Mouse (Mus musculus) cerebellum, adult 11 months (tissue): ENCODE measurements around the gene Herpud1.

Source experiments
- DNase-seq: peaks from one replicate; pipeline ENCODE4 v3.0.0; 2022

Herpud1 gene

DNA sequence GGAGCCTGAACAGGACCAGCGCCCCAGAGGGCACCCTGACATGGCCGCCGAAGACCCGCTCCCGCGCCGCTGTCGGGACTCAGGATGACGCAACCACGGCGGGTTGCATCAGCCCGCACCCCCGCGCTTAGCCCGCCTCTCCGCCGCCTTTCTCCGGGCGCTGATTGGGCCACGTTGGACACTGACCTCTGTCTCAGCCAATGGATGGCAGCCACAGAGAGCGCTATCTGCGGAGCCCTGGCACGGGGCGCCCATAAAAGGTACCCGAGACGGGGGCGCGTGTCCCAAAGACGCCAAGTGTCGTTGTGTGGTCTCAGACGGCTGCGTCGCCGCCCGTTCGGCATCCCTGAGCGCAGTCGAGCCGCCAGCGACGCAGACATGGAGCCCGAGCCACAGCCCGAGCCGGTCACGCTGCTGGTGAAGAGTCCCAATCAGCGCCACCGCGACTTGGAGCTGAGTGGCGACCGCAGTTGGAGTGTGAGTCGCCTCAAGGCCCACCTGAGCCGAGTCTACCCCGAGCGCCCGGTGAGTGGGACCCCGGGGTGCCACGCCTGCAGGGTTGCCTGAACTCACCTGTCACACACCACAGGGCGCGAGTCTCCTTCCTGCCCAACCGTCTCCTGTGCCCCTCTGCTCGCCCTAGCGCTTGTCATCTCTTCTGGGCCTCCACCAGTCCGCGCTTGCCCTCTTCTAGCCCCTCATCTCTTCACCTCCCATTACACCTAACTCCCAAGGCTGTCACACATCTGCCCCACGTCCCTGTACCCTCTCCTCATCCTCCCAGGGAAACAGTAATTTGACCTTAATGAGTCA, at the start of gene Herpud1:
Gene Herpud1, plus strand, starts transcription at position 225 of the 813 bp plus-strand sequence.
- peak; percentile 98 for DNase-seq

DNA sequence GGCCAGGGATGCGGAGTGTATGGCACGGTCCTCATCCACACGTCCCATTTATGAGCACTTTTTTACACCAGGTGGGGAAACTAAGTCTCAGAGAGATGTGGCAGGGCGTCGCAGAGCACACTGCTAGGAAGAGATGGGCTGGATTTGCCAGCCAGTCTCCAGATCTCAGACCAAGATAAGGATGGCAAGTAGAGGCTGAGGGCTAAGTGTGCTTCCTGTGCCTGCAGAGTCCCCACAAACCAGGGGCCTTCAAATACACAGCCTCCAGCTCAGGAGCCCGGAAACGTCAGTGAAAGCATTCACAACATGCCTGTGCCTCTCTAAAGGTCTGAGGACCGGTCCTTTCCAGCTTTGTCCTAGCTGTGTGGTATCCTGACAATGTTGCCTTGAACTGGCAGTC, 48.7 kb upstream of the Herpud1 start:
- DNase-seq, result no peak

DNA sequence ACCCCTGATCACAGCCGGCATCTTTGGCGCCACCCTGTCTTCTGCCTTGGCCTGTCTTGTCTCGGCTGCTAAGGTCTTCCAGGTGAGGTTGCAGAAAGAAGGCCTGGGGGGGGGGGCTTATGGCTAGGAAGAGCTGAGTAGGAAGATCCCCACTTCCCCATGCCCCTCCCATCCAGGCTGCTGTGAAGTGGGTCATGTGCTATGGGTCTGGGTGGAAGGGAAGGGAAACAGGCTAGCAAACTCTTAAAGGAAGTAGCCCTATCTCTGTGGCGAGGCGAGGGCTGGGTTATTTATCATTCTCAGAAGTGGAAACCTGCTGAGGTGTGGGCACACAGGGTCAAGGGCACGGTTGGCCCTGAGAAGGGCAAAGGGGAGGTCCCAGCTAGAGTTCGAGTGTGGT, 45.4 kb upstream of the Herpud1 start:
- no peak for DNase-seq

DNA sequence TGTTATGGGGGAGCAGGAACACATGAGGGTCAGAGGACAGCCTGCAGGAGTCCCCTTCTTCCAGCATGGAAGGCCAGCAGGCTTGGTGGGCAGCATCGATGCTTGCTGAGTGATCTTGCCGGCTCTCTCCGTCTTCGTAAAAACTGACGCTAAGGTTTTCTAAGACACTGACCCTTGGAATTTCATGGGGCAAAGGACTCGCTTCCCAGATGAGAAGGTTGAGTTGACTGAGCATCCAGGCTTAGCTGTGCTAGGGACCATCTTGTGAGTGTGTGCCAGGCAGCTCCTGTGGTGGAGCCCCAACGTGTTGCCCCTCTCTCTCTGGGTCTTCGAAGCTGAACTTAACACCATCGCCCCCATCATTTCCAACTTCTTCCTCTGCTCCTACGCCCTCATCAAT, 43.5 kb upstream of the Herpud1 start:
- DNase-seq, result no peak

DNA sequence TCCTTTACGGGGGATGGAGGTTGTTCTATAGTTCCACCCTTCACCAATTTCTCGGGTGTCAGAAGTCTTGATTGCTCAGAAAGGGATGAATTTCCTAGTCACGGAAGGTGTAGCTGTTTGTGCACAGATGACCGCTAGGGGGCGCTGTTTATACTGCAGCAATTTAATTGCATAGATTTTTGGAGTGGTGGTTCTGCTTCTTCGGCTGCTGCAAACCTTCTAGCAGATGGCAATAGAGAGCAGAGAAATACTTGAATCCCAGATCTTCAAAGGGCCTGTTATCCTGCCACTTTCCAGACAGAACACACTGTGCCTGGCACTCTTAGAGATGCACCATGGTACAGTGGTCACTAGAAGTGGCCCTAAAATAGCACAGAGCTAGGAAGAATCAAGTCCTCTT, 42.9 kb upstream of the Herpud1 start:
- peak; percentile 68 for DNase-seq

DNA sequence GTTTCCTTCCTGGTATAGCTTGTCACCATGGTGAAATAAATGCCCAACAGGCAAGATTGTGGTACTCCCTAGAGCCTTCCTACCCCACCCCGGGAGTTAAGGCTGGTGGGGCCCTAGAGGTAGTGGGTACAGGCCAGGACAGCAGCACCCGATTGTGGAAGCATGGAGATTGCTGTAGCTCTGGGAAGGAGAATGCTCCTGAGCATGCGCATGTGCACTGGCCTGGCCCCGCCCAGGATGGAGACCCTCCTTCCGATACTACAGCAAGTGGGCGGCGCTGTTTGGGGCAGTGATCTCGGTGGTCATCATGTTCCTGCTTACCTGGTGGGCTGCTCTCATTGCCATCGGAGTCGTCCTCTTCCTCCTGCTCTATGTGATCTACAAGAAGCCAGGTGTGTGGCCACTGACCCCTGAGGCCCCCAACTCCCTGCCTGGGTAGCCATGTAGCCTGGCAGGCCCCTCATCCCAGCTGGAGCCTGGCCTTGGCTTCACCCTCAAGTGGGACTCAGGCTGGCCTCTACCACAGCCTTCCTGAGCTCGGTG, 42.4 kb upstream of the Herpud1 start:
- no peak for DNase-seq

DNA sequence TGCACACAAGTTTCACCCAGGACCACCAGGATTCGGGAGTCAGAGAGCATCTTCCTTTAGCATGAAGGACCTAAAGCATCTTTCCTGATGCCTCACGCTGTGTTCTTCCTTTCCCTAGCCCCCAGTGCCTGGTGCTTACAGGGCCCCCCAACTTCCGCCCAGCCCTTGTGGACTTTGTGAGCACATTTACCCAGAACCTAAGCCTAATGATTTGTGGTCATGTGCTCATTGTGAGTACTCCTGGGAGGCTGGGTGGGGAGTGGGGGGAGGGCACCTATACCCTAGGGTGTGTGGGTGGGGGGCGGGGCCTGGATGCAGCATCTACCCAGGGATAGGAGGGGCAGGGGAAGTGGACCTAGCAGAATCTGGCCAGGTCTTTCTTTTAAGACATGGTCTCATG, 40.6 kb upstream of the Herpud1 start:
- no peak for DNase-seq

DNA sequence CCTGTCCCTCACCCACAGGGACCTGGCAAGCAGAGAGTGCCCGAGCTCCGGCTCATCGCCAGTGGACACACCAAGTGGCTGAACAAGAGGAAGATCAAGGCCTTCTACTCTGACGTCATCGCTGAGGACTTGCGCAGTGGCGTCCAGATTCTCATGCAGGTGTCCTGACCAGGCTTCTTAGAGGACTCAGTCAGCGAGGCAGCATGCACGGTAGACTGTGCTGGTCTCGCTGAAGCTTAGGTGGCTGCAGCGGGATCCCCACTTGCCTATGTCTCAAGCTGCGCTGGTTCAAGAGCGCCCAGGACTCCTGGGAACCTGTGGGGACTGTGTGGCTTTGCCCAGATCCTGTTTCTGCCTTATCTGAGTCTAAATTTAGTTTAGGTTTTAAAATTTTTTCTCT, 40.0 kb upstream of the Herpud1 start:
- no peak for DNase-seq

DNA sequence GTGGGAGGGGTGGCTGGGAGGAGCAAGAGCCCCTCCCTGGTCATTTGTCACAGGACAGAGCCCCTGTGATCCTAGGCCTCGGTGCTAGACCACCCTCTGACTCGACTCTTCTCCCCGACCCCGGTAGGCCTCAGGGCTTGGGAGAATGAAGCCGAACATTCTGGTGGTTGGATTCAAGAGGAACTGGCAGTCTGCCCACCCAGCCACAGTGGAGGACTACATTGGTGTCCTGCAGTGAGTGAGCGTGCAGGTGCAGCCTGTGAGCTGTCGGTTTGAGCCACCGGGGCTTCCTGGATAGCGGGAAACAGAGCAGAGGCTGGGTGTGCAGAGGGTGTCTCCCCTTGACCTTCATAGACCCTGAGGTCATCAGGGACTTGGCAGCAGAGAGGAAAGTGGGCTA, 37.8 kb upstream of the Herpud1 start:
- no peak for DNase-seq

DNA sequence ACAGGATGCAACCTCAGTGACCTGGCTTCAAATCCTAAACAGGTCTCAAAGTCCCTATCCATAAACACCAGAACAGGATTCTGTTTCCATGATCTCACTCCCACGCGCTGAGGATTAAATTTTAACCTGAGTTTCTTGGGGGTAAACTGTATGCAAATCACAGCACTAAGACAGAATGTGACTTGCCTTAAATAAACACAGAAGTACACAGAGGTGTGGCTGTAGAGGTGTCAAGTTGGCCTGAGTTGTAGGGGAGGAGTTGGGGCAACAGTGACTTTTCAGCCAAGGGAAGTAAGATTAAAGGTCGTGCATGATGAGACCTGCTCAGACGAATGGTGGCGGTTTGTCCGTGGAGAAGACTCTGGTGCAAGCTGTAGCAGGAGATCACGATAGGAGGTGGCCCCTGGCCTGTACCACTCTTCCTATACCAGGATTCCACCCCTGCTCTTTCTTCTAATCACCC, 32.1 kb upstream of the Herpud1 start:
- DNase-seq, result no peak

DNA sequence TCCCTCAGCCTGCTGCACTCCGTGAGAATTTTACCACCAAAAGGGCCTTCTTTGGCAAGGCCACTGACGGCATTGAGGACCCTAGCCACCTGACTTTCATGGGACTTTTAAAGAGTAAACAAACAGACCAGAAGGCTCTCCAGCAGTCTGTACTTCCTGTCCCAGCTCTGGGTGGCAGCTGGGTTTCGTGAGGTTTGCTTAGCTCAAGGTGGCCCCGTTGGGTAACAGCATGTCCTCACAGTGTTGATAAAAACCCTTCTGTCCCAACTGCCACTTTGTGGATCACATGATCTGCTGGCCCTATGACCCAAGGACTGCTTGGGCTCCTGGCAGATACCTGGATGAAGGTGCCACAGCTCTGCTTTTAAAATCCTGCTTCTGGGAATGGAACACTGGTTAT, 31.7 kb upstream of the Herpud1 start:
- DNase-seq, result no peak

DNA sequence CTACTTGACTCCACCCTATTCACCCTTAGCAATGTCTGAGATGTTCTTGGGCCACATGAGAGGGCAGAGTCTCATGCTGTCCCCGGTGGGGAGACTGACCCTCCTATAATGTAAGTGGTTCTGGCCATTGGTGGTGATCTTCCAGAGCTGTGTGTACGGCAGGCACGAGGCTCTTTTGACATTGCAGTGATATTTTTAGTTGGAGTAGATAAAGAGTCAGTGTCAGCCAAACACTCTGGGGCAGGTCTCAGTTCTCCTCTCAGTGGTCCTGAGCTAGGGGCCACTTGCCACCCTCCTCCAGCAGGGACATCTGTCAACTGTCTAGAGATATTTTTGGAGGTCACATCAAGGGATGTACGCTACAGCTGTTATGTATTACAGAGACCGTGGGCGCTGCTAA, 29.0 kb upstream of the Herpud1 start:
- no peak for DNase-seq

DNA sequence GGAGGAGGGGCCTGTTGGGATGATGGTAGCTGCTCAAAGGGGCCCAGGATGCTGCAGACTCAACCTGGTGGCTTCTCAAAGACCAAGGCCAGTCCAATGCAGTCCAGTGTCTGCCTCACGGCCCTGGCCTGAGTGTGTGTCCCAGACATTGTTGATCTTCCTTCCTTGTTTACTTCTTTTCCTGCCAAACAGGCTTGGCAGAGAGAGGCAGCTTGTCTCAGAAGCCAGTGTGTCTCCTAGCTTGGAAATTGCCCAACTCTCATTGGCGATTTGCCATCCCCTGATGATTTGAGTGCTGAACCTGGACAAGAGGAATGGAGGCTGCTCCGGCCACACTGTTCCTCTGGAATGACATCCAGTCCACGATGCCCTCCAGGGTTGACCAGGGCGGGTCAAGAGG, 27.7 kb upstream of the Herpud1 start:
- peak; percentile 62 for DNase-seq

DNA sequence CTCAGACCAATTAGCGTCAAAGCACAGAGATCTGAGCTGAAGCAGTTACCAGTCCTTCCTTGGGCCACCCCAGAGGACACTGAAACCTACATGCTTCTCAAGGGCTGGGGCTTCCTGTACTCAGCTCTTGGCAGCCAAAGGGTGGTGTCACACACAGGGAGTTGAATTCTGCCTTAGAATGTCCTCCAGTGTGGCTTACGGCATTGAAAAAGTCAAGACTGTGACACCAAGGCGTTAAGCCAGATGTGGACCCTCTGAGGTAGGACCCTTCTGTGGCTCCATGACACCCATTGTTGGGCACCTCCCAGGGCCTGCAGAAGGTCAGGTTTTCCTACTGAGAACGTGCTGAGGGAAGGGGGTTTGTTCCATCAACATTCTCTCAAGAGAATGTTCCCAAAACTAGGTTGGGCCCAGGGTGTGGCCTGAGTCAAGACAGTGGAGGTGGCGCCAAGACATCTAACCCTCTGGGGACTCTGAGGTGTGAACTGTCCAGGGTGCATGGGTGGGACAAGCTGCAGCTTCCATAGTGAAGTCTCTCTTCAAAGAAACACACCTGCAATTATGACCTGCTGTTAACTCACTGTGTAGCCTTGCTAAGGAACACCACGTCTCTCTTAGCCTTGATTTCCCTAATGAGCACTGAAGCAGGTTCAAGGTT, 24.3 kb upstream of the Herpud1 start:
- DNase-seq, result no peak

DNA sequence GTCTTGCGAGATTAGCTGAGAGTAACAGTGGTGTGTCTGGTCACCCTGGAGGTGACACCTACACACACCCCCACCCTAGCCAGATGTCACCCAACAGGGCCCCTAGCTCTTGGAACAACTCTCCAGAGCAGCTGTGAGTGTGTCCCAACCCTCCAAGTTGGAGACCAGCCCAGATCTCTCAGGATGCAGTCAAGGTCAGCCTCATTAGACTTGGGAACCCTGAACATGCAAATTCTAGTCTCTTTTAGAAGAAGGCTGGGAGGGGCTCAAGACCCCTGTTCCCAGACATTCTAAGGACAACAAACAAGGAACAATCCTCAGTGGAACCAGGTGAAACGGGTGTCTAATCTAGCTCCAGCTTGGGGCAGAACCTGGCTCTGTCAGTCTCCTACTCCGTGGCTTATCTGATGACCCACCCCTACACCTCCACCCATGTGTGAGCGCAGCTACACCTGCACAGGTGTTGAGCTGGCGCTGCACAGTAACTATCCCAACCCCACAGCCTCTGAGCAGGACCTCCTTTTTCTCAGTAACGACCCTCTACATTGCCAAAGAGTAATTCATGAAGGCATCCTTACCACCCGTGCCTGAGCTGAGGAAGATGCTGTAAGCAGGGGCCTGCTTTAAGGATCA, 23.5 kb upstream of the Herpud1 start:
- DNase-seq, result no peak

DNA sequence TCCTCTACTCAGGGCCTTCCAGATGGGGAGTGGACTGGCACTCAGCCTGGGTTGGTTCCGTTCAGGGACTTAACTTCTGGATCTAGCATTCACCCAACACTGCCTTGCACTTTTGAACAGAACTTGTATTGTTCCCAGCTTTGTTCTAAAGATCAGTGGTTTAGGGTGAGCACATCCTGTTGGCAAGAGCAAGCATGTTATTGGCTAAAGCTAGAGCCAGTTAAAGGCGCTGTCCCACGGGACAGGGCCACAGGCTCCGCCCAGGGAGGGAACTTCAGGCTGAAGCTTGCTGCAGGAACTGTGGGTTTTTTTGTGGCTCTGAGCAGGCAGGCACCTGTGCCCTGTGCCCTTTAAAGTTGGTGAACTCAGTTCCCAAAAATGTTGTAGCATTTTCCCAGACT, 22.9 kb upstream of the Herpud1 start:
- DNase-seq, result no peak

DNA sequence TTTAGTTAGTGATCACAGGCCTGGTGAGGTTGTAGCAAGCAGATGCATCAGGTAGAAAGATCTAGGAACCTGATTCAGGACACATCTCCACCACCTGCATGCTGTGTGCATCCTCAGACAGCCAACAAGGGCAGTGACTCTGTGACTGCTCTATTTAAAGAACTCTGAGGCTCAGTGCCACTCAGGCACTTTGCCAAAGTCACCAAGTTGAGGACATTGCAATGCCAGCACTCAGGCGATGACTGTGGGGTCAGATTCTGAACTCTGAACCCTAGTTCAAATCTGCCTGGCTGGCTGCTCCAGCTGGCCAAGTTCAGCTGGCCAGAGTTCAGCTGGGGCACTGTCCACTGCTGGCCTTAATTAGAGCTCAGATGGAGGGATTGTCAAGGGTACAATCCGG, 22.3 kb upstream of the Herpud1 start:
- no peak for DNase-seq

DNA sequence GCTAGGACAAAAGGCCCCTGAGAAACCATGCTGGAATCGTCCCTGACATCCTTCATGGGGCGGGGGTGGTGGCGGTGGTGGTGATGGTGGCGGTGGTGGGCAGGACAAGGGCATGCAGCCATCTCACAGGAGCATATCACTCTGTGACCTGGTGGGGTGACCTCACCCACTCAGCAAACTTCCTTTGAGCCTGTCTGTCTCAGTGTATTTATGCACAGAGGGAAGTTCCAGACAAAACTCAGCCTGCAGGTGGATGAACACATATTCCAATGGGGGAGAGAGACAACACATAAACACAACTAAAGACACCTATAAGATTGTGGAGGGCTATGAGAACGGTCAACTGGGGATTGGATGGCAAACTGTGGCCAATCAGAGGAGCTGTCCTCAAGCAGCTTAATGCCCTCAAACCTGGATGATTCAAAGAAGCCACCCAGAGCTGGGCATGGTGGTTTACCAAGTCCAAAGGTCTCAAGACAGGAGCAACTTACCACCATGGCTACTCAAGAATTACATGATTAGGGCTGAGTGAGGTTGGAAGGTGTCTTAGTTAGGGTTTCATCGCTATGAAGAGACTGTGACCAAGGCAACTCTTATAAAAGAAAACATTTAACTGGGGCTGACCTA, 21.4 kb upstream of the Herpud1 start:
- DNase-seq, result no peak

DNA sequence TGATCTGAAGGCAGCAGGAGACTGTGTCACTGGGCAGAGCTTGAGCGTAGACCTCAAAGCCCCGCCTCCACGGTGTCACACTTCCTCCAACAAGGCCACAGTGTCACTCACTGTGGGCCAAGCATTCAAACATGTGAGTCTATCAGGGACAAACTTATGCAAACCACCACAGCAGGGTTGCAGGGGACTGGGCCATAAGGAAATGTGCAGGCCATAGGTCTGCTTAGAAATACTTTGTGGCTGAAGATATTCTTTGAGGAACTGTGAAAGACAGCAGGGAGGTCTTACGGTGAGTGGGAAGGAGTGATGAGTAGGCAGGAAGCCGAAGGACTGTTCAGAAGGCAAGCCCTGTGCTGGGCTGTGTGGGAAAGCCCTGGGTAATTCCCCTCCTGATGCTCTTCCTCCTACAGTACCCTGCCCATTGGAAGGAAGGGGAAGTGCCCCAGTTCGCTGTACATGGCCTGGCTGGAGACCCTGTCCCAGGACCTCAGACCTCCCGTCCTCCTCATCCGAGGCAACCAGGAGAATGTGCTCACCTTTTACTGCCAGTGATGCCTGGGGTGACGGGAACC, 20.7 kb upstream of the Herpud1 start:
- no peak for DNase-seq

DNA sequence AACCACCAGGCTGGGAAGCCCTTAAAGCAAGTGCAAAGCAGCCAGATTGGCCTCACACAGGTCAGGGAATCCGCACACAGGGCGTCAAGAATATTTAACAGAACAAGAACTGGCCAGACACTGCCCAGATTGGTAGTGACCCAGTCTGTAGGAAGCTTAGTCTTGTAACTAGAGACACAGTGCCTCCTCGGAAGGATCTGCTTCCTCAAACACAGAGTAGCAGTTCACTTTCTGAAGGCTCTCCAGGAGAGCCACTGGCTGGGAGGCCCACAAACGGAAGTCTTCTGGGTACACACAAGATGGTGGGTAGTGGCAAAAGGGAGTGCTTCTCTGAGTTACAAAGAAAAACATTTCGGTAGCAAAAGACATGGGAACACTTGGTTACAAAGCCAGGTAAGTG, 15.4 kb upstream of the Herpud1 start:
- DNase-seq, result no peak

DNA sequence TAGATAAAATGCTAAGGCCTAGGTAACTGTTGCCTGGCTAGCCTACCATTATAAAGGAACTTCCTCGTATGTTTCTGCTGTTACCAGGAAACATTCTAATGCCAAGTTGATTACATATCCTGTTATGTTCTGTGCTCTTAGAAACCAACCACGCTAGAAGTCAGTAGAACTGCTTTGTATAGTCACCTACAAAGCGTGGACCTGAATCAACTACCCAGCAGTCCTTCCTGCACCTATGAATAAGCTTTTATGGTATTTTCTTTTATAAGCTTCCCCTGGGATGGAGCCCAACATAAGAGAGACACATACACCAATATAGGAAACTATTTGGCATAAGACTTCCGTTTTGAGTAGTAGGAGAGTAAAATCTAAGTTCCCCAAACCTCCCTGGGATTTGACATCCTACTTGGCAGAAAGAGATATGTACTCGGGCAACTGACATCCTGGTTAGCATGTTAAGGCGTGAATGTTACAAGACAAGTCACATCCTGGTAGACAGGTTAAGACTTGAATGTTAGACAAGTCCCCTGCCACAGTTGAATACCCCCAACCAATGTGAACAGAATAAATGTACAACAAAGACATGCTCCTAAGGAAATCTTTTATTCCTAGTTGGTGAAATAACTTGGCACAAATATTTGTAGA, 13.2 kb upstream of the Herpud1 start:
- no peak for DNase-seq

DNA sequence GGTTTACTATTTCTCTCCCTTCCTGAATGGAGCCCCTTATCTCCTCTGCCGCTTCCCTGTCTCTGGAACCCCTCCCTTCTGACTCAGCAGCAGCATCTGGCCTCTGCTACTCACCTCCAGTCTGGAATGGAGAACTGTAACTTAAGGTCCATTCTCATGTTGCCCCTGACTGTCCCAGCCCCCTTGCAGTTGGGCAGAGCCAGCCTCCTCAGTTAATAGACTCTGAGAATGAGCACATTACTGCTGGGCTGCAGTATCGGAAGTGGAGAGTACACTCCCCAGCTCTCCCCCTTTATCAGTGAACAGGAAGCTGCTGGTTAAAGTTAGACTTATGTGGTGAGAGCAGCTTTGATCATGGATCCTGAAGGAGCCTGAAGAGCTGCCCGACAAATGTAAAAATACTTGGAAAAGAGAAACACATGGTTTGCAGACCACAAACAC, 10.7 kb upstream of the Herpud1 start:
- no peak for DNase-seq
